Mouse (Mus musculus) kidney, postnatal 0 days (tissue): ENCODE measurements around the gene Ccl6. TPM values are rescaled to one million over a fixed set of nuclear protein-coding genes. Genes with fewer than 3 reads are reported as not detected.
"Not testable (repeated sequence)": the region's sequence is repeated elsewhere in the genome, so short reads cannot be mapped to it uniquely, and the experiment has no call there.

Source experiments
- ATAC-seq: fragments of 200-750 bp; cut with Nextera tagmentation; replicated peaks from 2 replicates; pipeline ENCODE4 v1.8.0; 2017; ENCODE audit warnings: low read depth, moderate number of reproducible peaks, moderate TSS enrichment, moderate library complexity; ENCODE audit not compliant: low FRiP score
- DNase-seq: peaks from one replicate; pipeline ENCODE4 v3.0.0-alpha.2; 2016; ENCODE audit warnings: low spot score
- H3K27ac ChIP-seq: fragments of 300-500 bp; sonication (generic); 2 replicates; pipeline ENCODE4 v1.5.1; 2014; ENCODE audit warnings: mild to moderate bottlenecking
- H3K27me3 ChIP-seq: fragments of 300-500 bp; sonication (generic); 2 replicates; pipeline ENCODE4 v1.6.1; 2014; ENCODE audit warnings: low read length, mixed read lengths; ENCODE audit not compliant: insufficient read depth
- H3K36me3 ChIP-seq: fragments of 300-500 bp; sonication (generic); 2 replicates; pipeline ENCODE4 v1.6.1; 2014; ENCODE audit warnings: low read length, mixed read lengths; ENCODE audit not compliant: insufficient read depth
- H3K4me1 ChIP-seq: fragments of 300-500 bp; sonication (generic); replicated peaks from 2 replicates; pipeline ENCODE4 v1.6.1; 2014; ENCODE audit warnings: antibody characterized with exemption, low read length, mixed read lengths; ENCODE audit not compliant: insufficient read depth
- H3K4me2 ChIP-seq: fragments of 300-500 bp; sonication (generic); 2 replicates; pipeline ENCODE4 v1.6.1; 2014; ENCODE audit warnings: mild to moderate bottlenecking, low read length, moderate library complexity, mixed read lengths
- H3K4me3 ChIP-seq: fragments of 300-500 bp; sonication (generic); replicated peaks from 2 replicates; pipeline ENCODE4 v1.5.1; 2014; ENCODE audit warnings: low read depth, low read length
- H3K9ac ChIP-seq: fragments of 300-500 bp; sonication (generic); 2 replicates; pipeline ENCODE4 v1.6.1; 2014; ENCODE audit warnings: low read depth, low read length
- H3K9me3 ChIP-seq: fragments of 300-500 bp; sonication (generic); replicated peaks from 2 replicates; pipeline ENCODE4 v1.6.1; 2016; ENCODE audit warnings: low read length, inconsistent platforms, mixed read lengths
- CTCF ChIP-seq: IDR thresholded peaks from 2 replicates; pipeline ENCODE4 v1.5.1; 2016; ENCODE audit warnings: antibody characterized with exemption, low read depth, mild to moderate bottlenecking, moderate library complexity
- WGBS: fragments of 180-500 bp; shearing (Covaris S2); extraction: QIAGEN DNeasy Blood & Tissue Kit; methylation state at CpG from one replicate; pipeline ENCODE4 v1.1.7; 2014; 5-methylcytosine and 5-hydroxymethylcytosine counted together
- polyA plus RNA-seq: library from polyadenylated mRNA; unstranded; fragments of >200 nt; fragmentation: Nextera tagmentation; extraction: Ambion mirVana; gene quantifications from 2 replicates; pipeline ENCODE4 v1.2.1, GENCODE M21; 2015

Gene Ccl6
- polyA plus RNA-seq, 1 experiment from 2014 or later: 12.0 TPM

GRCm38 (mm10) chr11:83556085-83556781 lies 36.7 kb downstream of the Ccl6 start:
- no peaks in the 10 kb centered on the region for H3K36me3 ChIP-seq
- no peak; the same call in 1 of the 2 replicates for ATAC-seq

GRCm38 (mm10) chr11:83551668-83552067 lies 41.2 kb downstream of the Ccl6 start:
- H3K4me1 ChIP-seq: no peaks in the 10 kb centered on the region
- H3K27me3 ChIP-seq: no peaks in the 10 kb centered on the region
- H3K4me2 ChIP-seq: no peak overlapping the region
- no peak overlapping the region for H3K27ac ChIP-seq
- no peak for ATAC-seq
- no peak for DNase-seq
- H3K4me3 ChIP-seq: no peak overlapping the region
- H3K9ac ChIP-seq: no peak overlapping the region
- 81% methylated on average over 5 of the region's 5 CpGs for WGBS
- TF ChIP-seq CTCF: no peak
- no peaks in the 10 kb centered on the region for H3K36me3 ChIP-seq
- H3K9me3 ChIP-seq: no peaks in the 10 kb centered on the region

More at GRCm38 (mm10) chr11:83556085-83556781, 36.7 kb downstream of the Ccl6 start:
- no peaks in the 10 kb centered on the region for H3K4me1 ChIP-seq
- no peaks in the 10 kb centered on the region for H3K9me3 ChIP-seq
- no peak overlapping the region for H3K4me2 ChIP-seq
- 28% methylated on average over 8 of the region's 8 CpGs for WGBS
- H3K4me3 ChIP-seq: no peak overlapping the region
- H3K27ac ChIP-seq: no peak overlapping the region
- H3K9ac ChIP-seq: no peak overlapping the region
- no peaks in the 10 kb centered on the region for H3K27me3 ChIP-seq
- peak; percentile 88 for TF ChIP-seq CTCF
- DNase-seq: peak; percentile 90

- DNase-seq, ATAC-seq: not testable (repeated sequence)
Observed at GRCm38 (mm10) chr11:83551037-83551436, 41.9 kb downstream of the Ccl6 start.

DNA sequence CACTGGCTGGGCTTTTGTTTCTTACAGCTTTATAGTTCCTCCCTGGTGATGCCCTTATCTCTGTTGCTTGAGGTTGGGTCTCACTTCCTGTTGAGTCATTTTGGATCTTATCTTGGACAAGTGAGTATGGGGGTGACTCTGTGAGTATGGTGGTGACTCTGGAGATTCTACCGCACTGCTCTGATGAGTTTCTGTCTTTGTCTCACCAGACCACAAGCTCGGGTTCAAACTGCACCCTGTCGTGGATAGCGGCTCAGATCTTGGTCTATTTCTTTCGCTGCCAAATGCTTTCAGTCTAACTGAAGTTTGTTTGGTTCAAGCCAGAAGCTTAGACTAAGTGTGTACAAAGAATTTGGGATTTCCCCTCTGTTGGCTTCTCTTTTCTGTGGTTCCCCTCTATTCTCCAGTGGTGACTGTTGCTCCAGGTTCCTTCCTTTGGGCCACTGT lies 42.7 kb downstream of the Ccl6 start:
- no peaks in the 10 kb centered on the region for H3K9me3 ChIP-seq

More at GRCm38 (mm10) chr11:83551037-83551436, 41.9 kb downstream of the Ccl6 start:
- H3K27me3 ChIP-seq, H3K4me2 ChIP-seq, H3K9ac ChIP-seq, H3K27ac ChIP-seq, H3K4me1 ChIP-seq, H3K9me3 ChIP-seq, H3K4me3 ChIP-seq, H3K36me3 ChIP-seq: not testable (repeated sequence)
- 89% methylated on average over 7 of the region's 7 CpGs for WGBS

DNA sequence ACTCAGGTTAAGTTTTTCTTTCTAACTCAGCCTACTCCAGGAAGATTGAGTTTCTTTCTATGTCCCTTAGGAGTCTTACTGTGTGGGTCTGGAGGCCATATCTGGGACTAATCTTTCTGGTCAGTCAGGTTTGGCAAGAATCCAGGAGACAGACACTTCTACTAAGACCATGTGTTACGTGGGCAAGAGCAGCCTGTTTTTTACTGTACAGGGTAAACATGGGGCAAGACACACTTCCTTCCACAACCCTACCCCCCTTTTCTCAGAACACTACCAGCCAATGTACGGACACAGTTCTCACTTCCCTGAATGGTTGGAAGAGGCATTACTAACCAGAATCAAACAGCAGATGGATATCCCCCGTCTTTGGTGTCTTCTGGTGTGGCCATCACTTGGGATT lies 48.7 kb downstream of the Ccl6 start:
- no peak; the same call in 1 of the 2 replicates for ATAC-seq
- DNase-seq: peak; percentile 7
- Histone ChIP-seq H3K9ac (no peak overlapping the region), H3K27me3 (no peaks in the 10 kb centered on the region), H3K4me3 (no peak overlapping the region), H3K9me3 (no peaks in the 10 kb centered on the region), H3K27ac (no peak overlapping the region), H3K4me2 (no peak overlapping the region), H3K36me3 (no peaks in the 10 kb centered on the region), H3K4me1 (no peaks in the 10 kb centered on the region)
- no peak for TF ChIP-seq CTCF
- WGBS: 67% methylated on average over 3 of the region's 3 CpGs

More for the DNA sequence above, 42.7 kb downstream of the Ccl6 start:
- no peaks in the 10 kb centered on the region for H3K4me1 ChIP-seq
- no peak overlapping the region for H3K27ac ChIP-seq
- ATAC-seq (no peak), DNase-seq (no peak)
- TF ChIP-seq CTCF: no peak
- H3K4me3 ChIP-seq: no peak overlapping the region
- H3K4me2 ChIP-seq: no peak overlapping the region
- WGBS: 90% methylated on average over 5 of the region's 5 CpGs
- no peaks in the 10 kb centered on the region for H3K36me3 ChIP-seq
- no peaks in the 10 kb centered on the region for H3K27me3 ChIP-seq
- no peak overlapping the region for H3K9ac ChIP-seq

DNA sequence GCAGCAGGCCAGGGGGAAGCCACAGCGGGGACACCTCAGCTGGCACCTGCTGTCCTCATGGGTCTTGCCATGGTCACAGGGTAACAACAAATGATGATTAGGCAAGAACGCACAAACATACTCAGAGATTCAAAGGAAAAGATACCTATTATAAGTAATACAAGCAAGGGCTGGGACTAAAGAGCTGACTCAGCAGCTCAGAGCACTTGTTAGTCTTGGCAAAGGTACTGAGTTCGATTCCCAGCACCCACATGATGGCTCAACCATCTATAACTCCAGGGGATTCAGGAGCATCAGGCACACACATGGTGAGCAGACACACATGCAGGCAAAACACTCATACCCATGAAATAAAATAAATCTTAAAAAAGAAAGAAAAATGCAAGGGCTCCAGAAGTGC lies 51.5 kb downstream of the Ccl6 start:
- Histone ChIP-seq H3K4me2 (no peak overlapping the region), H3K27ac (no peak overlapping the region), H3K36me3 (no peaks in the 10 kb centered on the region), H3K9ac (no peak overlapping the region), H3K27me3 (no peaks in the 10 kb centered on the region), H3K4me1 (no peaks in the 10 kb centered on the region), H3K9me3 (no peaks in the 10 kb centered on the region), H3K4me3 (no peak overlapping the region)
- TF ChIP-seq CTCF: no peak
- ATAC-seq: no peak
- 92% methylated on average over 3 of the region's 3 CpGs for WGBS
- DNase-seq: no peak
